Mouse (Mus musculus) G1E (cell line): Measurements from ENCODE around the gene Mef2d.

Experiments
- CTCF ChIP-seq: IDR thresholded peaks from 2 replicates; pipeline ENCODE4 v1.5.1; 2012; ENCODE audit warnings: low read depth, low read length, inconsistent platforms, mixed read lengths
- GATA1 ChIP-seq: IDR thresholded peaks from 2 replicates; pipeline ENCODE4 v1.6.1; 2012; ENCODE audit warnings: borderline replicate concordance, low read length, inconsistent platforms, mixed read lengths

- no peak for TF ChIP-seq CTCF
- no peak for TF ChIP-seq GATA1
Measured at GRCm38 (mm10) chr3:88206901-88207371, 64.8 kb downstream of the Mef2d start.
